Mouse (Mus musculus): ENCODE measurements around the gene Cd320.
"Not testable (repeated sequence)": the region's sequence is repeated elsewhere in the genome, so short reads cannot be mapped to it uniquely, and the experiment has no call there.

The Cd320 gene

GRCm38 (mm10) chr17:33898193-33898592, 55.3 kb downstream of the Cd320 start:
- DNase-seq (ENCODE audit: low read depth, low spot score) = not testable (repeated sequence)

All from A20 (cell line).